Mouse (Mus musculus) stomach, postnatal 0 days (tissue): ENCODE results near the gene Jund. TPM values are rescaled to one million over a fixed set of nuclear protein-coding genes. Genes with fewer than 3 reads are reported as not detected.

Source experiments
- ATAC-seq: fragments of 200-750 bp; cut with Nextera tagmentation; 2 replicates; pipeline ENCODE4 v1.8.0; 2017; ENCODE audit not compliant: low FRiP score, low TSS enrichment
- DNase-seq: peaks from one replicate; pipeline ENCODE4 v3.0.0-alpha.2; 2016; ENCODE audit warnings: low spot score
- H3K27ac ChIP-seq: fragments of 300-500 bp; sonication (generic); replicated peaks from 2 replicates; pipeline ENCODE4 v1.5.1; 2014; ENCODE audit warnings: mild to moderate bottlenecking, control low read depth
- H3K27me3 ChIP-seq: fragments of 300-500 bp; sonication (generic); 2 replicates; pipeline ENCODE4 v1.6.1; 2014; ENCODE audit warnings: low read length; ENCODE audit not compliant: control insufficient read depth, insufficient read depth
- H3K36me3 ChIP-seq: fragments of 300-500 bp; sonication (generic); 2 replicates; pipeline ENCODE4 v1.6.1; 2014; ENCODE audit warnings: low read length, mixed read lengths; ENCODE audit not compliant: control insufficient read depth, insufficient read depth
- H3K4me1 ChIP-seq: fragments of 300-500 bp; sonication (generic); replicated peaks from 2 replicates; pipeline ENCODE4 v1.6.1; 2014; ENCODE audit warnings: antibody characterized with exemption; ENCODE audit not compliant: control insufficient read depth, insufficient read depth
- H3K4me2 ChIP-seq: fragments of 300-500 bp; sonication (generic); replicated peaks from 2 replicates; pipeline ENCODE4 v1.6.1; 2014; ENCODE audit warnings: low read depth, mild to moderate bottlenecking, control low read depth, moderate library complexity
- H3K4me3 ChIP-seq: fragments of 300-500 bp; sonication (generic); 2 replicates; pipeline ENCODE4 v1.5.1; 2014; ENCODE audit warnings: low read depth, low read length, control low read depth
- H3K9ac ChIP-seq: fragments of 300-500 bp; sonication (generic); 2 replicates; pipeline ENCODE4 v1.6.1; 2014; ENCODE audit warnings: mild to moderate bottlenecking, low read length, control low read depth, mixed read lengths
- H3K9me3 ChIP-seq: fragments of 300-500 bp; sonication (generic); 2 replicates; pipeline ENCODE4 v1.6.1; 2016; ENCODE audit warnings: low read length; ENCODE audit not compliant: control insufficient read depth
- CTCF ChIP-seq: IDR thresholded peaks from 2 replicates; pipeline ENCODE4 v1.5.1; 2016; ENCODE audit warnings: antibody characterized with exemption, low read depth, mild to moderate bottlenecking, moderate library complexity
- EP300 ChIP-seq: optimal IDR thresholded peaks from 2 replicates; pipeline ENCODE3; 2016; ENCODE audit warnings: antibody characterized with exemption
- WGBS: fragments of 180-500 bp; shearing (Covaris S2); extraction: QIAGEN DNeasy Blood & Tissue Kit; methylation state at CpG from one replicate; pipeline ENCODE4 v1.1.7; 2014; 5-methylcytosine and 5-hydroxymethylcytosine counted together
- polyA plus RNA-seq: library from polyadenylated mRNA; unstranded; fragments of >200 nt; fragmentation: Nextera tagmentation; extraction: Ambion mirVana; gene quantifications from 2 replicates; pipeline ENCODE4 v1.2.1, GENCODE M21; 2015

The Jund gene
- polyA plus RNA-seq, 1 experiment from 2014 or later, result 78.3 TPM

DNA sequence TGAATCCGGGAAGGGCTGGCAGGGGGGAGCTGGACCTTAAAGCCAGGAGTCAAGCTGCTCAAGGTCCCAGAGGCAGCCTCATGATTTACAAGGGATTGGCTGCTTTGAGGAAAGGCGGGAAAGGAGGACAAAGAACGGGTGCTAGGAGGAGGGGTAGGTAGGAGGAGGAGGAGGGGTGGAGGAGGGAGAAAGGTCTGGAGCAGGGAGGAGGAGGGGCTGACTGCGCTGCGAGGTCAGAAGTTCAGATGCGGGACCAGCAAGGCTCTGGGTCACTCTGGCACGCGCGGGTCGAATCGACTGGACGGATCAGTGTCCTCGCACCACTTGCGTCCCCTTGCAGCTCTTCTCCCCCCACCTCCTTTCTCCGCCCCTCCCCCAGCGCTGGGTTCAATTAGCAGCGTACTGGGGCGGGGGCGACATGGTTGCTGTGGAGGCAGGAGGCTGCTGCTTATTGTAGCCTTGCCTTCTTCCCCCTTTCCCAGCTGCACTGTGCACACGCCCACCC, 7.0 kb upstream of the Jund start:
- Histone ChIP-seq H3K27ac (no peak overlapping the region), H3K27me3 (no peaks in the 10 kb centered on the region), H3K4me2 (peak overlapping the region; percentile 50), H3K4me3 (peak overlapping the region; percentile 15; the same call in 1 of the 2 replicates), H3K4me1 (peaks cover 16% of the 10 kb centered on the region), H3K36me3 (no peaks in the 10 kb centered on the region), H3K9me3 (no peaks in the 10 kb centered on the region), H3K9ac (peak overlapping the region; percentile 51)
- DNase-seq, result no peak
- TF ChIP-seq EP300, result no peak
- TF ChIP-seq CTCF, result no peak
- 5% methylated on average over 19 of the region's 20 CpGs for WGBS
- 0 out of 2 replicates have a peak, but pooled peaks have one; percentile 27 for ATAC-seq

DNA sequence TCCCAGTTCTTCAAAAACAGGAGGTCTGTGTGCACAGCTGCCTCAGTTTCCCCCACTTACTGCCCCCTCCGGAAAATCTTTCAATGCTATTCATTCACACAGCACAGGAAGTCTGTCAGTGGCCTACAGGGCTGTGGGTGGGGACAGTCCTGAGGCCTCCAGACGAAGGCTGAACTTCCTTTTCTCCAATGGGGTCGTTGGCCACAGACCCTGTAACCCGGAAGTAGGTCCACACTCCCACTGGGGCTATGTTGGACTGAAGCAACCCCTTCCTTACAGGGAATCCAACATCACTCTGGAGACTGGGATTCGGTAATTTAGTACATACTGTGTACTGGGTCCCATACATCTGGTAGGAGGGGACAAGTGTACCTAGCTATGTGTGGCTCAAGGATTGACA, 5.1 kb upstream of the Jund start:
- Histone ChIP-seq H3K9me3 (no peaks in the 10 kb centered on the region), H3K4me1 (peaks cover 21% of the 10 kb centered on the region), H3K4me2 (no peak overlapping the region), H3K36me3 (no peaks in the 10 kb centered on the region), H3K9ac (no peak overlapping the region), H3K27me3 (no peaks in the 10 kb centered on the region), H3K27ac (no peak overlapping the region), H3K4me3 (no peak overlapping the region)
- WGBS, result 62% methylated on average over 5 of the region's 5 CpGs
- no peak for ATAC-seq
- DNase-seq, result no peak
- no peak for TF ChIP-seq CTCF
- no peak for TF ChIP-seq EP300

- Histone ChIP-seq H3K36me3 (no peaks in the 10 kb centered on the region), H3K4me2 (peak overlapping the region; percentile 27; the same call in 1 of the 2 replicates), H3K27me3 (no peaks in the 10 kb centered on the region), H3K4me1 (peaks cover 21% of the 10 kb centered on the region), H3K9ac (peak overlapping the region; percentile 23; the same call in 1 of the 2 replicates), H3K9me3 (no peaks in the 10 kb centered on the region), H3K4me3 (no peak overlapping the region), H3K27ac (peak overlapping the region; percentile 100)
- DNase-seq (peak; percentile 89), ATAC-seq (no peak)
- WGBS, result 25% methylated on average over 32 of the region's 32 CpGs
- peak; percentile 35 for TF ChIP-seq EP300
- TF ChIP-seq CTCF, result no peak
Observed at GRCm38 (mm10) chr8:70695318-70696018, 3.3 kb upstream of the Jund start.

DNA sequence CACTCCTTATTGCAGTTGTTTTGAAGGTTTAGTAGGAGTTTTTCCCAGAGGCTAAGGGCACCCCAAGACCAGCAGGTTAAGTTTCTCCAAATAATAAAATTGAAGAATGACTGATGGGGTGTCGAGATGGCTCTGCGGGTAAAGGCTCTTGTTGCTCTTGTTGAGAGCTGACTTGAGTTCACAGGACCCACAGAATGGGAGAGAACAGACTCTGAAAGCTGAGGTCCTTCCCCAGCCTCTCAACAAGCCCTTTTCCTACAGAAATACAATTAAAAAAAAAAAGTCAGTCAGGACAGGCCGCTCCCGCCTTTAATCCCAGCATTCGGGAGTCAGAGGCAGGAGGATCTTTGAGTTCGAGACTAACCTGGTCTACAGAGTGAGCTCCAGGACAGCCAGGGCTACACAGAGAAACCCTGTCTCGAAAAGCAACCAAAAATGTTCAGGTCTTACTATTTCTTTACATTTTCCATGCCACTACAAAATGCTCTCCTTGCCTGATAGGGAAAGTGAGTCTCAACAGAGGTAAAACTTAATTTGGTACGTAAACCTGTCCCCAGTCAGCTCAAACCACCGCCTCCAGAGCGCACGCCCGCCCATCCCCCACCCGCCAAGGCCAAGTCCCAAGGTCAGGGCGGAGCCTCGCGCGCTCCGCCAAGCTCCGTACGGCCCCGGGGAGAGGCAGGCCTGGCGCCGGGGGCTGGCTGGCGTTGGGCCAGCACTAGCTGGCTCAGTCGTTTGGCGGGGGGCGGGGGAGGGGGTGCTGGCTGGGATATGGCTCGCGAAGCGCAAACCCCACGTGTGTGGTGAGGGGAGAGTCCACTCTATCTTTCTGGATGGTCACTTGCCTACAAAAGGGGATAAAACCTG, 2.5 kb upstream of the Jund start:
- Histone ChIP-seq H3K4me2 (peak overlapping the region; percentile 47), H3K4me1 (peaks cover 22% of the 10 kb centered on the region), H3K4me3 (peak overlapping the region; percentile 15), H3K9ac (peak overlapping the region; percentile 50; the same call in 1 of the 2 replicates), H3K27me3 (no peaks in the 10 kb centered on the region), H3K36me3 (no peaks in the 10 kb centered on the region), H3K9me3 (no peaks in the 10 kb centered on the region), H3K27ac (peak overlapping the region; percentile 100)
- peak; percentile 90 for DNase-seq
- 3% methylated on average over 30 of the region's 31 CpGs for WGBS
- no peak for TF ChIP-seq EP300
- no peak; the same call in 1 of the 2 replicates for TF ChIP-seq CTCF
- peak; percentile 25; the same call in 1 of the 2 replicates for ATAC-seq

DNA sequence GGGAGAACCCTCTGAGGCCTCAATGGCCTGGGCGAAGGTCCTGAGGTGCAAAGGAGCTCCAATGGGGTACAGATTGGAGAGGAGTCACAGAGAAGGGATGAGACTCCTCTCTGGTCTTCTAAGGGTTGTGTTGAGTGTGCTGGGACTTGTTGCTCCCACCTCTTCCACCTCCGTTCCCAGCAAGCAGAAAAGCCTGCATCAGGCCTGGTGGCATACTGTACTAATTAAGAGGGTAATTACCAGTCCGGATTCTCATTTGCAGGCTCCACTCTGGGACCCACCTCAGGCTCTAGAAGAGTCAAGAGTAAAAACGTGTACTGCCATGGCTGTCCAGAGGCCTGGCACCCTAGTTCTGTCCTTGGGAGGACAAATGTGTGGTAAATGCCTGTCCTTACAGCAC, 1.8 kb upstream of the Jund start:
- Histone ChIP-seq H3K9me3 (no peaks in the 10 kb centered on the region), H3K4me1 (peaks cover 18% of the 10 kb centered on the region), H3K4me3 (peak overlapping the region; percentile 15; the same call in 1 of the 2 replicates), H3K27ac (peak overlapping the region; percentile 100), H3K27me3 (no peaks in the 10 kb centered on the region), H3K9ac (peak overlapping the region; percentile 50; the same call in 1 of the 2 replicates), H3K36me3 (no peaks in the 10 kb centered on the region), H3K4me2 (peak overlapping the region; percentile 47)
- no peak for TF ChIP-seq CTCF
- no peak for TF ChIP-seq EP300
- ATAC-seq (no peak), DNase-seq (no peak)
- 33% methylated on average over 4 of the region's 4 CpGs for WGBS
